Mouse (Mus musculus): Measurements from ENCODE around the gene Sap30bp.

GRCm38 (mm10) chr11:115892213-115892612, 40.9 kb upstream of the Sap30bp start:
- TF ChIP-seq EP300 (IDR thresholded peaks at IDR 0.05; ENCODE audit: insufficient read depth, low read depth, low read length) (no peak), CTCF (IDR thresholded peaks at IDR 0.05; ENCODE audit: low read depth, low read length) (no peak)
